In the genomic region with DNA sequence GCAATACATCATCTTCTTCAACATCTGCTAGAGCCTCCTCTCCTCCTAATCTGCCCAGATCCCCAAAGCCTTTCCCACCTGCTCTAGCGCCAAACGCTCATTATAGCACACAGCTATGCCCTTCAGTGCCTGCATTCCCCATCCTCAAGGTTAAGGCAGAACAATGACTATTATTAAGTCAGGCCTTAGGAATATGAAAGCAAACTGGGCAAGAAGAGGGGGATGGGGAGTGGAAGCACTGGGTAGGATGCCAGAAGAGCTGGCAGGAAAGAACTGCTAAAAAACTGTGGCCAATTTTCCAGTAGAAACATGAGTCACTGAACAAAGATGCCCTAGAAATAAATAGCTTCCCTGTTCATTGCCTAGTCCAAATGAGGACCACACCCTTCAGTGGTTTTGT, we compare ENCODE assay signal across 11 mouse cellular contexts.
DNase-seq lines count a peak whose midpoint lies in the region; ATAC-seq and TF ChIP-seq lines count a peak whose summit lies in the region.
"Had no signal": no experiment of that assay in that cellular context is flagged by ENCODE, and none has a peak within 500 bp of the region (broad histone marks: within the 10 kb centered on the region; RNA-seq: fewer than 3 reads in every experiment).

No protein-coding gene starts in this region.

- TF ChIP-seq CTCF in lung, embryonic 14.5 days (IDR thresholded peaks at IDR 0.05; ENCODE audit: low read depth) = no peak
- TF ChIP-seq CTCF in lung, adult 2 months (IDR thresholded peaks at IDR 0.05; ENCODE audit: insufficient read depth, low read length) = no peak

- WGBS in forebrain, embryonic 14.5 days = 62% methylated on average over 2 of the region's 2 CpGs
- 74% methylated on average over 2 of the region's 2 CpGs for WGBS in forebrain, embryonic 12.5 days
- WGBS in lung, embryonic 14.5 days = 81% methylated on average over 2 of the region's 2 CpGs
- WGBS in lung, adult 2 months = 59% methylated on average over 2 of the region's 2 CpGs
- WGBS in heart, embryonic 14.5 days = 33% methylated on average over 2 of the region's 2 CpGs
- 82% methylated on average over 2 of the region's 2 CpGs for WGBS in liver, embryonic 11.5 days

- H3K9ac ChIP-seq in forebrain, embryonic 14.5 days (ENCODE audit: low read length) = no peak overlapping the region
- H3K9ac ChIP-seq in forebrain, embryonic 12.5 days = no peak overlapping the region
- no peak overlapping the region for H3K9ac ChIP-seq in lung, embryonic 14.5 days
- no peak overlapping the region for H3K9ac ChIP-seq in heart, embryonic 14.5 days (ENCODE audit: low read length)
- H3K9ac ChIP-seq in liver, embryonic 11.5 days (ENCODE audit: low read depth, low read length) = no peak overlapping the region

- ATAC-seq in forebrain, embryonic 14.5 days = peak; percentile 46; the same call in 1 of the 2 replicates
- no peak for ATAC-seq in forebrain, embryonic 12.5 days (ENCODE audit: low FRiP score)
- ATAC-seq in lung, embryonic 14.5 days (ENCODE audit: insufficient read depth) = no peak
- no peak for ATAC-seq in heart, embryonic 14.5 days (ENCODE audit: insufficient number of reproducible peaks, insufficient read depth, low FRiP score, low read depth)
- ATAC-seq in liver, embryonic 11.5 days (replicated peaks; ENCODE audit: low FRiP score) = no peak
- ATAC-seq: midbrain, embryonic 16.5 days; Patski had no signal

- no peaks in the 10 kb centered on the region for H3K36me3 ChIP-seq in forebrain, embryonic 14.5 days (ENCODE audit: control insufficient read depth, insufficient read depth, low read length)
- no peaks in the 10 kb centered on the region for H3K36me3 ChIP-seq in forebrain, embryonic 12.5 days (replicated peaks)
- H3K36me3 ChIP-seq in lung, embryonic 14.5 days (ENCODE audit: insufficient read depth) = no peaks in the 10 kb centered on the region
- H3K36me3 ChIP-seq in heart, embryonic 14.5 days (ENCODE audit: control insufficient read depth, insufficient read depth, low read length) = no peaks in the 10 kb centered on the region
- no peaks in the 10 kb centered on the region for H3K36me3 ChIP-seq in liver, embryonic 11.5 days (ENCODE audit: control insufficient read depth, insufficient read depth, low read length)

- H3K4me3 ChIP-seq in forebrain, embryonic 14.5 days (ENCODE audit: low read depth, low read length) = no peak overlapping the region
- no peak overlapping the region for H3K4me3 ChIP-seq in forebrain, embryonic 12.5 days (replicated peaks)
- no peak overlapping the region for H3K4me3 ChIP-seq in lung, embryonic 14.5 days (ENCODE audit: low read depth, low read length)
- H3K4me3 ChIP-seq in lung, adult 2 months (replicated peaks; ENCODE audit: extremely low read depth, low read depth, low read length) = no peak overlapping the region
- H3K4me3 ChIP-seq in heart, embryonic 14.5 days (ENCODE audit: control insufficient read depth in 1 of 2, insufficient read depth in 1 of 2, low read depth in 1 of 2, low read length in 2 of 2) = no peak overlapping the region
- no peak overlapping the region for H3K4me3 ChIP-seq in liver, embryonic 11.5 days (ENCODE audit: low read depth, low read length)
- H3K4me3 ChIP-seq: layer of hippocampus, adult 2 months had no signal

- H3K9me3 ChIP-seq in forebrain, embryonic 14.5 days (replicated peaks; ENCODE audit: control insufficient read depth, low read length) = no peaks in the 10 kb centered on the region
- no peaks in the 10 kb centered on the region for H3K9me3 ChIP-seq in forebrain, embryonic 12.5 days
- no peaks in the 10 kb centered on the region for H3K9me3 ChIP-seq in lung, embryonic 14.5 days (ENCODE audit: low read depth, low read length)
- H3K9me3 ChIP-seq in heart, embryonic 14.5 days (ENCODE audit: control insufficient read depth, low read length) = no peaks in the 10 kb centered on the region
- H3K9me3 ChIP-seq in liver, embryonic 11.5 days (ENCODE audit: control insufficient read depth, low read length) = no peaks in the 10 kb centered on the region

- DNase-seq in forebrain, embryonic 14.5 days (ENCODE audit: low spot score) = peak; percentile 39
- peak; percentile 2 for DNase-seq in lung, embryonic 14.5 days
- DNase-seq in lung, adult 2 months = no peak
- peak; percentile 7 for DNase-seq in right cerebral cortex, postnatal 14 days
- DNase-seq in adipocyte (ENCODE audit: low spot score) = no peak
- no peak for DNase-seq in liver, embryonic 11.5 days (ENCODE audit: low spot score)

- no peaks in the 10 kb centered on the region for H3K4me1 ChIP-seq in forebrain, embryonic 14.5 days (ENCODE audit: control insufficient read depth, insufficient read depth, low read length)
- no peaks in the 10 kb centered on the region for H3K4me1 ChIP-seq in forebrain, embryonic 12.5 days
- no peaks in the 10 kb centered on the region for H3K4me1 ChIP-seq in lung, embryonic 14.5 days (ENCODE audit: insufficient read depth)
- H3K4me1 ChIP-seq in lung, adult 2 months (ENCODE audit: control insufficient read depth, insufficient read depth, low read length) = no peaks in the 10 kb centered on the region
- H3K4me1 ChIP-seq in heart, embryonic 14.5 days (ENCODE audit: control insufficient read depth in 2 of 2, insufficient read depth in 2 of 2, low read length in 2 of 2) = peaks cover 0 to 8% of the 10 kb centered on the region in 2 experiments; a peak in 1 of 4 replicates
- H3K4me1 ChIP-seq in liver, embryonic 11.5 days (replicated peaks; ENCODE audit: control insufficient read depth, insufficient read depth, low read length) = no peaks in the 10 kb centered on the region

- TF ChIP-seq POLR2A in lung, adult 2 months (IDR thresholded peaks at IDR 0.05; ENCODE audit: borderline replicate concordance, extremely low read depth, low read depth, low read length) = no peak

- H3K27me3 ChIP-seq in forebrain, embryonic 14.5 days (replicated peaks; ENCODE audit: control insufficient read depth, insufficient read depth, low read length) = no peaks in the 10 kb centered on the region
- H3K27me3 ChIP-seq in forebrain, embryonic 12.5 days = no peaks in the 10 kb centered on the region
- H3K27me3 ChIP-seq in lung, embryonic 14.5 days (ENCODE audit: insufficient read depth, low read length) = no peaks in the 10 kb centered on the region
- H3K27me3 ChIP-seq in heart, embryonic 14.5 days (ENCODE audit: control insufficient read depth, insufficient read depth, low read length) = no peaks in the 10 kb centered on the region
- no peaks in the 10 kb centered on the region for H3K27me3 ChIP-seq in liver, embryonic 11.5 days (replicated peaks; ENCODE audit: control insufficient read depth, insufficient read depth, low read length)
- H3K27me3 ChIP-seq: Patski had no signal

- H3K27ac ChIP-seq in forebrain, embryonic 14.5 days (ENCODE audit: low read depth, low read length) = no peak overlapping the region
- no peak overlapping the region for H3K27ac ChIP-seq in forebrain, embryonic 12.5 days
- H3K27ac ChIP-seq in lung, embryonic 14.5 days (ENCODE audit: low read depth) = no peak overlapping the region
- peak overlapping the region; percentile 17 to 27; a peak in 2 of 4 replicates for H3K27ac ChIP-seq in heart, embryonic 14.5 days (replicated peaks in 1 of 2; ENCODE audit: control insufficient read depth in 1 of 2, insufficient read depth in 1 of 2, low read depth in 2 of 2, low read length in 2 of 2)
- H3K27ac ChIP-seq in liver, embryonic 11.5 days (ENCODE audit: low read depth, low read length) = no peak overlapping the region
- H3K27ac ChIP-seq: layer of hippocampus, adult 2 months had no signal

- H3K4me2 ChIP-seq in forebrain, embryonic 14.5 days (ENCODE audit: low read length) = no peak overlapping the region
- H3K4me2 ChIP-seq in forebrain, embryonic 12.5 days = no peak overlapping the region
- H3K4me2 ChIP-seq in lung, embryonic 14.5 days = no peak overlapping the region
- H3K4me2 ChIP-seq in heart, embryonic 14.5 days (ENCODE audit: low read length) = no peak overlapping the region
- H3K4me2 ChIP-seq in liver, embryonic 11.5 days = no peak overlapping the region

Comparison
In these comparisons a context has a peak if more than half of its experiments do, and no peak if none do; other contexts are left out.
1. DNase-seq: peak in forebrain, embryonic 14.5 days (single experiment), lung, embryonic 14.5 days (single experiment) and right cerebral cortex, postnatal 14 days (single experiment); none in lung, adult 2 months (single experiment), adipocyte (single experiment) and liver, embryonic 11.5 days (single experiment).
2. H3K27ac ChIP-seq: peak in heart, embryonic 14.5 days (2 of 2); none in forebrain, embryonic 14.5 days (single experiment), forebrain, embryonic 12.5 days (single experiment), lung, embryonic 14.5 days (single experiment) and liver, embryonic 11.5 days (single experiment).